Comparison of ENCODE assay signal across 8 mouse cellular contexts in the genomic region with DNA sequence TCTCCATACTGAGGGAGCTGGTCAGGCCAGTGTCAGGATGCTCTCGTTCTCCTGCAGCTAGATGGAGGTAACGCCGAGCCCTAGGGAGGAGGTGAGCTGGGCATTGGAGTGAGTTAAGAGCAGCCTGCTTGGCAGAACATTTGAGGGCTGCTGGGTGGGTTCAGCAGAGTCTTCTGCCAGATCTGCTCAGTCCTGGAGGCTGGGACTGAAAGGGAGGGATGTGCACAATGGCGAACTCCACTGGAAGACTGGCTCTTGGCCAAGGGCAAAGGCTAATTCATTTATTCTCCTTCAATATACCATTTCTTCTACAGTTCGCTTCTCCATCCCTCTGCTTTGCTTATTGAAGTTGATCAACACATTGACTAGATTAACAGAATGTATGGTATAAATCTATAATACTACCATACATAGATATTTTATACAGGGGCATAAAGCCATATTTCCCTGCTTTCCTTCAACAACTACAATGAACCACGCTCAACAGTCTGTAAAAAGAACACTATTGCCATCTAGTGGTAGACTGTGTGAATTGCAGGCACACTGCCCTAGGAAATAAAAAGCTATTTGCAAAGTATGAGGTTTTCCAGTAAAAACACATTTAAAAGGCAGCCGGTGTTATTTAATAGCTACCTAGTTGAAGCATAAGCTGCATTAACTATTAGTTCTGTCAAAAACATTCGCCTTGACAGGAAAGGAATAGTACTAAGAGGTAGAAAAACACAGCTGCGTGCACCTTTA.
A peak's percentile ranks its signal among the peaks of the same experiment; 100 is the strongest.
DNase-seq lines count a peak whose midpoint lies in the region; ATAC-seq and TF ChIP-seq lines count a peak whose summit lies in the region.
"Had no signal": no experiment of that assay in that cellular context is flagged by ENCODE, and none has a peak within 500 bp of the region (broad histone marks: within the 10 kb centered on the region; RNA-seq: fewer than 3 reads in every experiment).

No protein-coding gene starts in this region.

- no peak for TF ChIP-seq POLR2A in CH12.LX (IDR thresholded peaks at IDR 0.05; ENCODE audit: low read depth, low read length)

- TF ChIP-seq CTCF in CH12.LX (conservative IDR thresholded peaks at IDR 0.05 in 1 of 2, IDR thresholded peaks at IDR 0.05 in 1 of 2; ENCODE audit: low read depth in 2 of 2, low read length in 2 of 2), result peak; percentile 60 to 83

- H3K4me1 ChIP-seq in CH12.LX (ENCODE audit: control insufficient read depth in 1 of 2, insufficient read depth in 2 of 2) (no peaks in the 10 kb centered on the region), ES-E14 (ENCODE audit: control insufficient read depth in 2 of 2, insufficient read depth in 2 of 2, low read length in 2 of 2, poor library complexity in 1 of 2) (no peaks in the 10 kb centered on the region)
- H3K4me1 ChIP-seq in embryonic facial prominence, embryonic 10.5 days, result peaks cover 25% of the 10 kb centered on the region

- H3K9me3 ChIP-seq in CH12.LX (replicated peaks; ENCODE audit: low read length) (peaks cover 53% of the 10 kb centered on the region), ES-E14 (ENCODE audit: control insufficient read depth, insufficient read depth, low read depth, low read length) (no peaks in the 10 kb centered on the region)
- 0 out of 2 replicates have a peak, but pooled peaks cover 4% of the 10 kb centered on the region for H3K9me3 ChIP-seq in embryonic facial prominence, embryonic 10.5 days

- peak; percentile 52 for TF ChIP-seq RAD21 in CH12.LX (IDR thresholded peaks at IDR 0.05; ENCODE audit: low read depth, low read length)

- H3K27me3 ChIP-seq in CH12.LX (replicated peaks), result no peaks in the 10 kb centered on the region
- no peaks in the 10 kb centered on the region for H3K27me3 ChIP-seq in embryonic facial prominence, embryonic 10.5 days (replicated peaks; ENCODE audit: low read depth, poor library complexity, severe bottlenecking)

- DNase-seq in layer of hippocampus, adult 11-12 months (ENCODE audit: low spot score), result peak; percentile 24
- no peak for DNase-seq in layer of hippocampus, adult 9-11 months
- DNase-seq in CH12.LX (ENCODE audit: extremely low read depth) (peak; percentile 12), ES-E14 (ENCODE audit: low read depth, low spot score) (peak; percentile 33)
- DNase-seq in embryonic facial prominence, embryonic 10.5 days (ENCODE audit: low spot score), result peak; percentile 26
- no peak for DNase-seq in right cerebral cortex, postnatal 14 days

- no peak for TF ChIP-seq EP300 in CH12.LX (IDR thresholded peaks at IDR 0.05; ENCODE audit: low read length)

- in situ Hi-C loops in CH12.LX (cut with MboI; ENCODE audit: low pct_ligation_motif_present, low pct_unique_long_range_greater_than_20kb, low sequenced_read_pairs), result no loop called here
- in situ Hi-C loops in ES-E14 (cut with MboI; ENCODE audit: low sequenced_read_pairs in 2 of 2, unreplicated experiment in 2 of 2), result loop anchor here in 1 of 2 experiments (25.0 kb wide), 1 partner anchor 1298 kb away; no protein-coding TSS in a partner anchor

- no peaks in the 10 kb centered on the region for H3K36me3 ChIP-seq in CH12.LX (replicated peaks in 1 of 2; ENCODE audit: control insufficient read depth in 1 of 2, insufficient read depth in 1 of 2, low read length in 1 of 2)
- no peaks in the 10 kb centered on the region for H3K36me3 ChIP-seq in ES-E14 (ENCODE audit: control insufficient read depth, insufficient read depth, low read length, poor library complexity, severe bottlenecking)
- H3K36me3 ChIP-seq in embryonic facial prominence, embryonic 10.5 days (replicated peaks), result no peaks in the 10 kb centered on the region

- no peak overlapping the region for H3K4me2 ChIP-seq in CH12.LX (ENCODE audit: insufficient read depth, low read depth, poor library complexity, severe bottlenecking)
- H3K4me2 ChIP-seq: heart, embryonic 11.5 days had no signal

- H3K4me3 ChIP-seq in CH12.LX (replicated peaks in 1 of 3; ENCODE audit: low read depth in 2 of 3, low read length in 2 of 3, poor library complexity in 1 of 3) (no peak overlapping the region), ES-E14 (ENCODE audit: insufficient read depth in 1 of 2, low read depth in 1 of 2, low read length in 2 of 2, poor library complexity in 1 of 2, severe bottlenecking in 1 of 2) (no peak overlapping the region)
- no peak overlapping the region for H3K4me3 ChIP-seq in embryonic facial prominence, embryonic 10.5 days

- no peaks in the 10 kb centered on the region for H3K79me2 ChIP-seq in CH12.LX (replicated peaks; ENCODE audit: control insufficient read depth, extremely low read depth, insufficient read depth, poor library complexity, severe bottlenecking)

- dilution Hi-C loops in CH12.LX (cut with MboI; ENCODE audit: extremely low pct_ligation_motif_present, extremely low pct_unique_long_range_greater_than_20kb, low sequenced_read_pairs), result no loop called here

- WGBS in embryonic facial prominence, embryonic 10.5 days, result 70% methylated on average over 9 of the region's 9 CpGs

- no peak overlapping the region for H3K27ac ChIP-seq in CH12.LX (ENCODE audit: insufficient read depth, low read depth)
- no peak overlapping the region for H3K27ac ChIP-seq in ES-E14 (ENCODE audit: insufficient read depth, low read depth, low read length, poor library complexity, severe bottlenecking)
- H3K27ac ChIP-seq in embryonic facial prominence, embryonic 10.5 days (replicated peaks), result no peak overlapping the region

- ATAC-seq in inflammation-experienced regulatory T-cells, adult 6 months, result no peak

- H3K9ac ChIP-seq in CH12.LX (ENCODE audit: insufficient read depth, low read depth) (no peak overlapping the region), ES-E14 (ENCODE audit: insufficient read depth, low read depth, low read length, poor library complexity, severe bottlenecking) (no peak overlapping the region)

TF ChIP-seq in CH12.LX, 34 proteins besides CTCF, POLR2A, EP300 and RAD21:
- TF ChIP-seq SMC3 (IDR thresholded peaks at IDR 0.05; ENCODE audit: low read depth, low read length) (peak; percentile 7), ZMIZ1 (IDR thresholded peaks at IDR 0.05; ENCODE audit: low read depth, low read length) (no peak)

TF ChIP-seq in ES-E14, 5 proteins besides CTCF, POLR2A, EP300 and RAD21:
- TF ChIP-seq ZC3H11A (IDR thresholded peaks at IDR 0.05; ENCODE audit: borderline replicate concordance, low read depth, low read length), result peak; percentile 89
- TF ChIP-seq ZNF384 (IDR thresholded peaks at IDR 0.05; ENCODE audit: low read depth, low read length), result no peak

Comparison
In these comparisons a context has a peak if more than half of its experiments do, and no peak if none do; other contexts are left out.
1. DNase-seq: peak in layer of hippocampus, adult 11-12 months (single experiment), CH12.LX (single experiment), ES-E14 (single experiment) and embryonic facial prominence, embryonic 10.5 days (single experiment); none in layer of hippocampus, adult 9-11 months (single experiment) and right cerebral cortex, postnatal 14 days (single experiment).